Mouse (Mus musculus): Measurements from ENCODE around the gene Aida.

- peak; percentile 34; the same call in 1 of the 2 replicates for TF ChIP-seq CTCF (IDR thresholded peaks at IDR 0.05; ENCODE audit: low read depth)
- no peak for TF ChIP-seq EP300 (IDR thresholded peaks at IDR 0.05; ENCODE audit: low read depth)
Observed at GRCm38 (mm10) chr1:183272867-183273818, 23.2 kb upstream of the Aida start.

All from liver, embryonic 14.5 days (tissue).